Mouse (Mus musculus) CD4-positive naive resting alpha-beta T cell, adult 57 days (primary cell): ENCODE data around the gene Prrg2. TPM values are rescaled to one million over a fixed set of nuclear protein-coding genes. Genes with fewer than 3 reads are reported as not detected.

ENCODE experiments used
- total RNA-seq: library from RNA; stranded (reverse); gene quantifications from one replicate; pipeline ENCODE4 v1.2.4, GENCODE M21; 2023

Prrg2 gene
- 0.95 TPM for total RNA-seq

GRCm38 (mm10) chr7:45062239-45062835, at the start of gene Prrg2, which contains the start of gene Nosip:
Prrg2 (minus strand) TSS chr7:45062677.
Nosip (plus strand) TSS chr7:45062429.

GRCm38 (mm10) chr7:45103652-45104180, 41.2 kb upstream of the Prrg2 start, which contains the start of gene Fcgrt:
Fcgrt (minus strand) TSS chr7:45103851.

DNA sequence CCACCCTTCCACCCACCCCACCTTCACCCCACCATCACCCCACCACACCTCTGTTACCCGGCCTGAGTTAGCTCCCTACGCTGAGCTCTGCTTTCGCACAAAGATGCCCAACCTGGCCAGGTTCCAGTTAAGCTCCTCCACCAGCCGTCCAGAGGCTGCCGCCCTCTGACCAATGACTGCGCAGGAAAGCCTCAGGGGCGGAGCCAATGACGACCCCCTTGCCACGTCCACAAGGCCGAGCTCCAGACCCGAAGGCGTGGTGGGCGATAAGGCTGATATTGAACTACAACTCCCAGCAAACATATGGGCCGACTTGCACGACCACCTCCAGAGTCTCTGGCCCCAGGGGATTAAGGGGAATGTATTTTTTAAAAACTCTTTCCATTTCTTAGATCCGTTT, 29.6 kb upstream of the Prrg2 start, which contains the start of gene Rcn3:
Gene Rcn3 (minus strand): TSS at position 174 of the 400 bp plus-strand sequence.

GRCm38 (mm10) chr7:45052862-45053116, 9.7 kb downstream of the Prrg2 start, which contains the start of gene Prr12:
Prr12 (minus strand) TSS chr7:45052881.

DNA sequence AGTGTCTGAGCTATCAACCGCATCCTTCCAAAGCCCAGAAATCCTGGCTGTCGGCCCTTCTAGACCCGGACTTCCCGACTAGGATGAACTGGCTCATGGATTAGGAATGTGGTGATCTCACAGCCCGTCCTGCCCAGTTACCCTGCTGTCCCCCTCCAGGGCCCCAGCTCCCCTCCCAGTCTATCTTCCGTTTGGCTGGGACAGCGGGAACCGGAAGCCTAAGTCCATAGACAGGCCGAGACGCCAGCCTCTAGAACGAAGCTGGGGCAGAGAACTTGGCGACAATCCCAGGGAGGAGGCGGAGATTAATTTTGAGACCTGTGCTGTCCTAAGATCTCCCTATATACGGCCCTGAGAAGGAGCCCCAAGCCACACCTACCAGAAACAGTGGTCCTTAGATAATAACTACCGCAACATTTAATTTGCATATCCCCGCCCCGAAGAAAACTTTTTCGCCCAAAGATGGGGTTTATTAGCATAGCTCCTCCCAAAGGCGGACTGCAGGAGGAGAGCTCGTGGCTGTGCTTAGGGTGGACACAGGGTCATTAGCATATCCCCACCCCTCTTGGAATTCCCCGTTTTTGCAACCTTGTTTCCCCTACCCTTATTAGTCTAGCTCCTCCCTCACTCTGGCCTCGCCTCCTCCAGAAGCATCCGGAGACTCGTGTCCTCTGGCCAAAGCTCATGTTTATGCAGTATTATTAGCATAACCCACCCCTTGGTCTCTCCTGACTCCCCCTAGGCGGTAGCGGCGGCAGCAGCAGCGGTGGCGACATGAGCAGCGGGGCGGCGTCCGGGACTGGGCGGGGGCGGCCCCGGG, 45.0 kb downstream of the Prrg2 start, which contains the start of gene Rras:
Gene Rras (plus strand): TSS at position 720 of the 820 bp plus-strand sequence.

DNA sequence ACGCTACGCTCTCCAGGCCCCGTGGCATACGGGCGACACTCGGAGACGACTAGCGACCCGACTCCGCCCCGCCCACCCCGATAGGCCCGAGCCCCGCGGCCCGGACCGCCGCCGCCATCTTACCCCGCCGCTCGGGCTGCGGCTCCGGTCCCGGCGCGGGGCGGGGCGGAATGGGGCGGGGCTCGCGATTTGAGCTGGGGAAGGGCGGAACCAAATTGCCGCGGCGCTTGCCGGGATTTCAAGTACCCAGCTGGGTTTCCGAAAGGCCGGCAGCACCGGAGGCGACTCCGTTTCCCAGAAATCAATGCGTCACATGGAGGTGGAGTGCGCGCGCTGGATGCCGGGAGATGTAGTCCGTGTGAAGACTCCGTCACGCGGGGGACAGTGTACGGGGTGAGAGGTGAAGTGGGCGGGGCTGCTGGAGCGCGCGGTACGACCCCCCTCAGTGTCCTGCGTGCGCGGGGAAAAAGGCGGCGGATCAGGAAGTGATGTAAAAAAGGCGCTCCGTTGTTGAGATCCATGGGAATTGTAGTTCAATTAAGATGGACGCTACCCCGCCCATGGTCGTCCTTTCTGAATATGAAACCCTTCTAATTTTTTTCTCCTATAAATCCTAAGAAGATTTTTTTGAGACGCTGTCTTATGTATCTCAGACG, 46.4 kb downstream of the Prrg2 start, which contains the start of gene Scaf1:
Gene Scaf1 (minus strand): TSS at position 407 of the 656 bp plus-strand sequence.

Other genes starting within 250 kb of the Prrg2 start
- gene Nup62, start 246.6 kb downstream of the Prrg2 start, total RNA-seq = 42.8 TPM
- gene Il4i1, start 246.3 kb downstream of the Prrg2 start, total RNA-seq = 3.2 TPM
- gene Atf5, start 246.0 kb downstream of the Prrg2 start, total RNA-seq = 7.2 TPM
- 47.9 TPM for gene Akt1s1, start 213.7 kb downstream of the Prrg2 start, total RNA-seq
- gene Tbc1d17, start 213.6 kb downstream of the Prrg2 start, total RNA-seq = 92.5 TPM
- 62.0 TPM for gene Pnkp, start 205.5 kb downstream of the Prrg2 start, total RNA-seq
- gene Ptov1, start 192.9 kb downstream of the Prrg2 start, total RNA-seq = 27.8 TPM
- gene Med25, start 170.0 kb downstream of the Prrg2 start, total RNA-seq = 77.4 TPM
- gene Fuz, start 166.6 kb downstream of the Prrg2 start, total RNA-seq = 17.6 TPM
- 71.8 TPM for gene Ap2a1, start 133.2 kb downstream of the Prrg2 start, total RNA-seq
- 0.33 TPM for gene Tsks, start 119.5 kb downstream of the Prrg2 start, total RNA-seq
- 0.18 TPM for gene Cpt1c, start 87.8 kb downstream of the Prrg2 start, total RNA-seq
- gene Prmt1, start 76.1 kb downstream of the Prrg2 start, total RNA-seq = 153 TPM
- gene Irf3, start 65.0 kb downstream of the Prrg2 start, total RNA-seq = 157 TPM
- 19.6 TPM for gene Bcl2l12, start 64.0 kb downstream of the Prrg2 start, total RNA-seq
- 83.6 TPM for gene Scaf1, start 46.3 kb downstream of the Prrg2 start, total RNA-seq
- gene Rras, start 44.7 kb downstream of the Prrg2 start, total RNA-seq = 10.3 TPM
- gene Prr12, start 9.8 kb downstream of the Prrg2 start, total RNA-seq = 75.1 TPM
- gene Nosip, start 248 bp downstream of the Prrg2 start, total RNA-seq = 61.3 TPM
- 6.1 TPM for gene Rcn3, start 29.5 kb upstream of the Prrg2 start, total RNA-seq
- 22.7 TPM for gene Fcgrt, start 41.2 kb upstream of the Prrg2 start, total RNA-seq
- gene Rps11, start 61.8 kb upstream of the Prrg2 start, total RNA-seq = 3,211 TPM
- 5,433 TPM for gene Rpl13a, start 66.1 kb upstream of the Prrg2 start, total RNA-seq
- not detected for gene Gm45713, start 73.6 kb upstream of the Prrg2 start, total RNA-seq
- 299 TPM for gene Flt3l, start 73.8 kb upstream of the Prrg2 start, total RNA-seq
- 38.5 TPM for gene Pih1d1, start 91.6 kb upstream of the Prrg2 start, total RNA-seq
- gene Aldh16a1, start 91.9 kb upstream of the Prrg2 start, total RNA-seq = 61.5 TPM
- gene Slc17a7, start 101.3 kb upstream of the Prrg2 start, total RNA-seq = not detected
- gene Gfy, start 116.9 kb upstream of the Prrg2 start, total RNA-seq = not detected
- not detected for gene Pth2, start 118.3 kb upstream of the Prrg2 start, total RNA-seq
- not detected for gene Ccdc155, start 142.2 kb upstream of the Prrg2 start, total RNA-seq
- not detected for gene Dkkl1, start 149.5 kb upstream of the Prrg2 start, total RNA-seq
- not detected for gene Tead2, start 153.1 kb upstream of the Prrg2 start, total RNA-seq
- gene Cd37, start 176.4 kb upstream of the Prrg2 start, total RNA-seq = 346 TPM
- gene Slc6a16, start 178.4 kb upstream of the Prrg2 start, total RNA-seq = not detected
- gene Slc6a21, start 214.8 kb upstream of the Prrg2 start, total RNA-seq = not detected